Mouse (Mus musculus) CH12.LX (cell line): ENCODE results near the gene Scn8a. TPM values are rescaled to one million over a fixed set of nuclear protein-coding genes. Genes with fewer than 3 reads are reported as not detected.

Source experiments
- DNase-seq: peaks from one replicate; pipeline ENCODE4 v3.0.0-alpha.2; 2013; ENCODE audit errors: extremely low read depth
- H3K27ac ChIP-seq: 2 replicates; pipeline ENCODE4 v1.5.1; 2012; ENCODE audit warnings: low read depth, mild to moderate bottlenecking, control low read depth, moderate library complexity; ENCODE audit not compliant: insufficient read depth
- H3K27me3 ChIP-seq: replicated peaks from 2 replicates; pipeline ENCODE3; 2012; ENCODE audit warnings: inconsistent platforms
- H3K36me3 ChIP-seq, 2 experiments: replicated peaks in 1 of 2; 2 replicates each; pipeline versions ENCODE3 to v1.6.1; 2012; ENCODE audit warnings: inconsistent platforms in 1 of 2, low read length in 1 of 2, mild to moderate bottlenecking in 1 of 2, mixed read lengths in 1 of 2, moderate library complexity in 1 of 2; ENCODE audit not compliant: control insufficient read depth in 1 of 2, insufficient read depth in 1 of 2
- H3K4me1 ChIP-seq, 2 experiments: 2 replicates each; pipeline ENCODE4 v1.6.1; 2012; ENCODE audit warnings: inconsistent platforms in 1 of 2, moderate library complexity in 1 of 2; ENCODE audit not compliant: insufficient read depth in 2 of 2, control insufficient read depth in 1 of 2
- H3K4me2 ChIP-seq: 2 replicates; pipeline ENCODE4 v1.6.1; 2012; ENCODE audit warnings: low read depth, mild to moderate bottlenecking, control low read depth; ENCODE audit not compliant: poor library complexity, insufficient read depth, severe bottlenecking
- H3K4me3 ChIP-seq, 3 experiments: fragments of 150-350 bp in 1 of 3; sonication (generic) in 1 of 3; replicated peaks in 1 of 3; 2 replicates each; pipeline versions ENCODE3 to v1.5.1; 2011 to 2012; ENCODE audit warnings: low read depth in 2 of 3, low read length in 2 of 3, mild to moderate bottlenecking in 2 of 3, moderate library complexity in 2 of 3, control low read depth in 1 of 3, improper control_type of control experiment in 1 of 3, inconsistent platforms in 1 of 3, mixed read lengths in 1 of 3; ENCODE audit not compliant: poor library complexity in 1 of 3
- H3K79me2 ChIP-seq: replicated peaks from 2 replicates; pipeline ENCODE4 v1.6.1; 2012; ENCODE audit warnings: mild to moderate bottlenecking, moderate library complexity; ENCODE audit not compliant: control insufficient read depth, poor library complexity, insufficient read depth, severe bottlenecking; ENCODE audit errors: extremely low read depth
- H3K9ac ChIP-seq: 2 replicates; pipeline ENCODE4 v1.6.1; 2012; ENCODE audit warnings: low read depth, mild to moderate bottlenecking, control low read depth, moderate library complexity; ENCODE audit not compliant: insufficient read depth
- H3K9me3 ChIP-seq: replicated peaks from 2 replicates; pipeline ENCODE3; 2012; ENCODE audit warnings: low read length, inconsistent platforms, mixed read lengths
- BHLHE40 ChIP-seq: IDR thresholded peaks from 2 replicates; pipeline ENCODE4 v1.6.1; 2011; ENCODE audit warnings: mild to moderate bottlenecking, low read depth, low read length, improper control_type of control experiment
- CHD2 ChIP-seq: IDR thresholded peaks from 2 replicates; pipeline ENCODE4 v1.6.1; 2011; ENCODE audit warnings: low read length, improper control_type of control experiment
- E2F4 ChIP-seq: IDR thresholded peaks from 2 replicates; pipeline ENCODE4 v1.6.1; 2011; ENCODE audit warnings: low read depth, low read length, improper control_type of control experiment; ENCODE audit not compliant: insufficient replicate concordance
- ELF1 ChIP-seq: IDR thresholded peaks from 2 replicates; pipeline ENCODE4 v1.6.1; 2014; ENCODE audit warnings: low read depth, mild to moderate bottlenecking, inconsistent platforms, low read length, improper control_type of control experiment
- EP300 ChIP-seq: IDR thresholded peaks from 2 replicates; pipeline ENCODE4 v1.6.1; 2011; ENCODE audit warnings: low read length, improper control_type of control experiment
- GABPA ChIP-seq: IDR thresholded peaks from 2 replicates; pipeline ENCODE4 v1.6.1; 2012; ENCODE audit warnings: low read depth, low read length, improper control_type of control experiment, inconsistent platforms; ENCODE audit not compliant: insufficient replicate concordance
- HCFC1 ChIP-seq: IDR thresholded peaks from 2 replicates; pipeline ENCODE4 v1.6.1; 2012; ENCODE audit warnings: low read depth, mild to moderate bottlenecking, inconsistent platforms, low read length, improper control_type of control experiment
- IRF4 ChIP-seq: IDR thresholded peaks from 2 replicates; pipeline ENCODE4 v1.6.1; 2014; ENCODE audit warnings: low read depth, mild to moderate bottlenecking, inconsistent platforms, low read length, improper control_type of control experiment
- JUN ChIP-seq: IDR thresholded peaks from 2 replicates; pipeline ENCODE4 v1.6.1; 2011; ENCODE audit warnings: low read depth, mild to moderate bottlenecking, low read length, improper control_type of control experiment, moderate library complexity; ENCODE audit not compliant: insufficient read depth
- JUND ChIP-seq: conservative IDR thresholded peaks from 2 replicates; pipeline ENCODE4 v1.6.1; 2011; ENCODE audit warnings: low read depth, low read length, improper control_type of control experiment
- KAT2A ChIP-seq: IDR thresholded peaks from 2 replicates; pipeline ENCODE4 v1.6.1; 2012; ENCODE audit warnings: low read length, improper control_type of control experiment, inconsistent platforms; ENCODE audit not compliant: insufficient replicate concordance
- MAFK ChIP-seq: IDR thresholded peaks from 2 replicates; pipeline ENCODE4 v1.6.1; 2011; ENCODE audit warnings: low read length, improper control_type of control experiment; ENCODE audit not compliant: insufficient replicate concordance
- NELFE ChIP-seq: IDR thresholded peaks from 2 replicates; pipeline ENCODE4 v1.6.1; 2011; ENCODE audit warnings: low read depth, low read length, improper control_type of control experiment
- PAX5 ChIP-seq: IDR thresholded peaks from 2 replicates; pipeline ENCODE4 v1.6.1; 2012; ENCODE audit warnings: low read length, inconsistent platforms, mixed read lengths
- POLR2A ChIP-seq: IDR thresholded peaks from 2 replicates; pipeline ENCODE4 v1.6.1; 2011; ENCODE audit warnings: low read depth, mild to moderate bottlenecking, improper control_type of control experiment, low read length
- POLR2AphosphoS2 ChIP-seq: IDR thresholded peaks from 2 replicates; pipeline ENCODE4 v1.6.1; 2011; ENCODE audit warnings: low read depth, low read length, improper control_type of control experiment
- SMC3 ChIP-seq: IDR thresholded peaks from 2 replicates; pipeline ENCODE4 v1.6.1; 2011; ENCODE audit warnings: low read depth, low read length, improper control_type of control experiment
- TCF12 ChIP-seq: IDR thresholded peaks from 2 replicates; pipeline ENCODE4 v1.6.1; 2014; ENCODE audit warnings: low read depth, mild to moderate bottlenecking, inconsistent platforms, low read length, improper control_type of control experiment
- USF1 ChIP-seq: IDR thresholded peaks from 2 replicates; pipeline ENCODE4 v1.6.1; 2014; ENCODE audit warnings: low read depth, mild to moderate bottlenecking, inconsistent platforms, low read length, improper control_type of control experiment
- ZKSCAN1 ChIP-seq: IDR thresholded peaks from 2 replicates; pipeline ENCODE4 v1.6.1; 2012; ENCODE audit warnings: low read depth, inconsistent platforms, low read length, improper control_type of control experiment, borderline replicate concordance
- dilution Hi-C: fragments of 300-500 bp; cut with MboI; formaldehyde crosslinking; loops from 2 replicates; pipeline ENCODE4 v1.14.3; 2020; ENCODE audit warnings: low sequenced_read_pairs; ENCODE audit not compliant: extremely low pct_unique_long_range_greater_than_20kb, extremely low pct_ligation_motif_present
- in situ Hi-C: fragments of 300-500 bp; cut with MboI; formaldehyde crosslinking; loops from 3 replicates; pipeline ENCODE4 v1.14.3; 2019; ENCODE audit warnings: low sequenced_read_pairs, low pct_ligation_motif_present, low pct_unique_long_range_greater_than_20kb, mixed read lengths
- polyA plus RNA-seq: library from polyadenylated mRNA; unstranded; fragments of >175 nt; gene quantifications from 2 replicates; pipeline ENCODE4 v1.2.1, GENCODE M21; 2012; ENCODE audit warnings: low read depth; ENCODE audit not compliant: insufficient read length
- total RNA-seq, 2 experiments: library from RNA; depleted of rRNA; stranded (reverse); fragments of 300-350 nt in 1 of 2; fragments of >200 nt in 1 of 2; gene quantifications; 2 replicates each; pipeline ENCODE4 v1.2.3; 2012 to 2014

Gene Scn8a
- total and polyA plus RNA-seq, 3 experiments = 0.13 to 0.39 (median 0.15) TPM

DNA sequence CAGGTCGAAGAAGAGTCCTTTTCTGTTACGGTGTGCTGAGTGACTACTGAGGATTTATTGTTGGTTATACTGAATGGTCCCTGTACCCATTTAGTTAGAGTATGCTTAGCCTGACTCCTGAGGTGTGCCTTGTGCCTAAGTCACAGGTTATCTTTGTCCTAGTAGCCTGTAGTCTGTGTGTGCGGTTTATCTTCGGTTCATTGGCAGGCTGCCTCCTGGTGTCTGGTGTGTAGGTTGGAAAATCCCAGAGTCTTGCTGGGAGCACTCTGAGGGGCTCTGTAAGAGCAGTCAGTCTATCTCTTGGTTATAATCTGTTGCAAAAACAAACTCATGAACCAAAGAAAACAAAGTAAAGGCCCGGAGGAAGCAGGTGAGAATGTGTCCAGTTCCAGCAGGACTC, 11.7 kb downstream of the Scn8a start:
- H3K4me1 ChIP-seq = peaks cover 4 to 5% of the 10 kb centered on the region in 2 experiments; a peak in 2 of 4 replicates
- H3K9ac ChIP-seq = no peak overlapping the region
- in situ Hi-C loops = no loop called here
- TF ChIP-seq HCFC1 (no peak), ZKSCAN1 (no peak), PAX5 (no peak), JUND (no peak), POLR2A (no peak), ELF1 (no peak), E2F4 (no peak), USF1 (no peak), EP300 (no peak), IRF4 (no peak), CHD2 (no peak), MAFK (no peak), TCF12 (no peak), GABPA (no peak), KAT2A (no peak)
- peaks cover 76% of the 10 kb centered on the region for H3K27me3 ChIP-seq
- H3K9me3 ChIP-seq = no peaks in the 10 kb centered on the region
- H3K79me2 ChIP-seq = no peaks in the 10 kb centered on the region
- no peak overlapping the region for H3K4me2 ChIP-seq
- no peak for DNase-seq
- dilution Hi-C loops = no loop called here
- no peaks in the 10 kb centered on the region for H3K36me3 ChIP-seq
- no peak overlapping the region for H3K4me3 ChIP-seq
- no peak overlapping the region for H3K27ac ChIP-seq

DNA sequence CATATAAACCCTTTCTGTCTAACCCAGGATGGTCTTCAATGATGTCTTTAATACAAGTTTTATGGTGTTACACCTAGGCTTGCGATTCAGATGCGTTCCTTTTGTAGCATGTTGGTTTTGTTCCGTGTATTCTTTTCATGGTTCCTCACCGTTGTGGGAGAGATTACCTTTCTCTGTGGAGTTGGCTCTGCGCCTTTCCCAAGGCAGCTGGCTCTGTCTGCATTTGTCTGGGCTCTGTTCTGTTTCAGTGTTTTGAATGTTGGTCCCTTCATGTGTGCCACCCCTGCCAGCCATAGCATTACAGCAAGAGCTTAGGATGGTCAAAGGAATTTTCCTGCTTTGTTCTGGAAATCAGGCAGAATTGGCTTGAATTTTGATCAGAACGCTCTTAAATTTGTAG, 14.8 kb downstream of the Scn8a start:
- Histone ChIP-seq H3K9ac (no peak overlapping the region), H3K9me3 (peaks cover 5% of the 10 kb centered on the region), H3K4me3 (no peak overlapping the region), H3K4me2 (no peak overlapping the region), H3K36me3 (no peaks in the 10 kb centered on the region), H3K4me1 (peaks cover 0 to 2% of the 10 kb centered on the region in 2 experiments; a peak in 1 of 4 replicates), H3K27ac (no peak overlapping the region), H3K27me3 (peaks cover 59% of the 10 kb centered on the region), H3K79me2 (no peaks in the 10 kb centered on the region; the same call in 1 of the 2 replicates)
- in situ Hi-C loops = no loop called here
- TF ChIP-seq POLR2AphosphoS2 = no peak
- no peak for TF ChIP-seq EP300
- TF ChIP-seq POLR2A = no peak
- no peak for TF ChIP-seq NELFE
- no peak for TF ChIP-seq ELF1
- TF ChIP-seq SMC3 = no peak
- no peak for TF ChIP-seq JUND
- no peak for TF ChIP-seq KAT2A
- no peak for TF ChIP-seq JUN
- no peak for TF ChIP-seq E2F4
- TF ChIP-seq BHLHE40 = no peak
- no peak for TF ChIP-seq PAX5
- no peak for DNase-seq
- dilution Hi-C loops = no loop called here
